Mouse (Mus musculus) heart, postnatal 0 days (tissue): ENCODE measurements around the gene Nek11. TPM values are rescaled to one million over a fixed set of nuclear protein-coding genes. Genes with fewer than 3 reads are reported as not detected.

Experiments
- ATAC-seq: fragments of 200-750 bp; cut with Nextera tagmentation; 2 replicates; pipeline ENCODE4 v1.8.0; 2017; ENCODE audit warnings: low read depth, moderate number of reproducible peaks, moderate library complexity; ENCODE audit not compliant: insufficient read depth
- DNase-seq: peaks from one replicate; pipeline ENCODE4 v3.0.0-alpha.2; 2016; ENCODE audit warnings: low spot score
- H3K27ac ChIP-seq: fragments of 300-500 bp; sonication (generic); 2 replicates; pipeline ENCODE4 v1.5.1; 2014; ENCODE audit warnings: low read depth, mild to moderate bottlenecking
- H3K27me3 ChIP-seq: fragments of 300-500 bp; sonication (generic); 2 replicates; pipeline ENCODE4 v1.6.1; 2014; ENCODE audit warnings: low read length, mixed read lengths; ENCODE audit not compliant: control insufficient read depth, insufficient read depth
- H3K36me3 ChIP-seq: fragments of 300-500 bp; sonication (generic); replicated peaks from 2 replicates; pipeline ENCODE4 v1.6.1; 2014; ENCODE audit warnings: low read length, mixed read lengths; ENCODE audit not compliant: control insufficient read depth, insufficient read depth
- H3K4me1 ChIP-seq: fragments of 300-500 bp; sonication (generic); 2 replicates; pipeline ENCODE4 v1.6.1; 2014; ENCODE audit warnings: antibody characterized with exemption; ENCODE audit not compliant: control insufficient read depth, insufficient read depth
- H3K4me2 ChIP-seq: fragments of 300-500 bp; sonication (generic); 2 replicates; pipeline ENCODE4 v1.6.1; 2014; ENCODE audit warnings: low read depth, mild to moderate bottlenecking, low read length, moderate library complexity
- H3K4me3 ChIP-seq: fragments of 300-500 bp; sonication (generic); 2 replicates; pipeline ENCODE4 v1.5.1; 2014; ENCODE audit warnings: low read depth, low read length
- H3K9ac ChIP-seq: fragments of 300-500 bp; sonication (generic); replicated peaks from 2 replicates; pipeline ENCODE4 v1.6.1; 2014; ENCODE audit warnings: low read depth, low read length, mixed read lengths
- H3K9me3 ChIP-seq: fragments of 300-500 bp; sonication (generic); replicated peaks from 2 replicates; pipeline ENCODE4 v1.6.1; 2016; ENCODE audit warnings: low read length; ENCODE audit not compliant: control insufficient read depth
- CTCF ChIP-seq: IDR thresholded peaks from 2 replicates; pipeline ENCODE4 v1.5.1; 2016; ENCODE audit warnings: antibody characterized with exemption, control low read depth, low read depth
- EP300 ChIP-seq: IDR thresholded peaks from 2 replicates; pipeline ENCODE4 v1.6.1; 2016; ENCODE audit warnings: antibody characterized with exemption, low read depth
- WGBS: fragments of 180-500 bp; shearing (Covaris S2); extraction: QIAGEN DNeasy Blood & Tissue Kit; methylation state at CpG from one replicate; pipeline ENCODE4 v1.1.7; 2014; 5-methylcytosine and 5-hydroxymethylcytosine counted together
- polyA plus RNA-seq: library from polyadenylated mRNA; unstranded; fragments of >200 nt; fragmentation: Nextera tagmentation; extraction: Ambion mirVana; gene quantifications from 2 replicates; pipeline ENCODE4 v1.2.1, GENCODE M21; 2015
- total RNA-seq: library from RNA; depleted of rRNA; stranded (reverse); fragments of >200 nt; gene quantifications from 2 replicates; pipeline ENCODE4 v1.2.3, GENCODE M21; 2014; ENCODE audit warnings: low replicate concordance

The Nek11 gene
- total and polyA plus RNA-seq, 2 experiments from 2014 or later: 0.11 TPM; not detected in 1

- H3K36me3 ChIP-seq: no peaks in the 10 kb centered on the region
- H3K27me3 ChIP-seq: no peaks in the 10 kb centered on the region
- DNase-seq (no peak), ATAC-seq (no peak)
- no peak overlapping the region for H3K4me2 ChIP-seq
- H3K9ac ChIP-seq: no peak overlapping the region
- no peak overlapping the region for H3K27ac ChIP-seq
- no peaks in the 10 kb centered on the region for H3K4me1 ChIP-seq
- WGBS: 55% methylated on average over 10 of the region's 10 CpGs
- no peaks in the 10 kb centered on the region for H3K9me3 ChIP-seq
- TF ChIP-seq CTCF (no peak), EP300 (no peak)
- H3K4me3 ChIP-seq: no peak overlapping the region
These were observed 137.7 kb downstream of the Nek11 start for GRCm38 (mm10) chr9:105257668-105258067.

- 95% methylated on average over 1 of the region's 1 CpGs for WGBS
- no peak for DNase-seq
- ATAC-seq: no peak
These were observed 141.2 kb downstream of the Nek11 start for GRCm38 (mm10) chr9:105254076-105254475.

DNA sequence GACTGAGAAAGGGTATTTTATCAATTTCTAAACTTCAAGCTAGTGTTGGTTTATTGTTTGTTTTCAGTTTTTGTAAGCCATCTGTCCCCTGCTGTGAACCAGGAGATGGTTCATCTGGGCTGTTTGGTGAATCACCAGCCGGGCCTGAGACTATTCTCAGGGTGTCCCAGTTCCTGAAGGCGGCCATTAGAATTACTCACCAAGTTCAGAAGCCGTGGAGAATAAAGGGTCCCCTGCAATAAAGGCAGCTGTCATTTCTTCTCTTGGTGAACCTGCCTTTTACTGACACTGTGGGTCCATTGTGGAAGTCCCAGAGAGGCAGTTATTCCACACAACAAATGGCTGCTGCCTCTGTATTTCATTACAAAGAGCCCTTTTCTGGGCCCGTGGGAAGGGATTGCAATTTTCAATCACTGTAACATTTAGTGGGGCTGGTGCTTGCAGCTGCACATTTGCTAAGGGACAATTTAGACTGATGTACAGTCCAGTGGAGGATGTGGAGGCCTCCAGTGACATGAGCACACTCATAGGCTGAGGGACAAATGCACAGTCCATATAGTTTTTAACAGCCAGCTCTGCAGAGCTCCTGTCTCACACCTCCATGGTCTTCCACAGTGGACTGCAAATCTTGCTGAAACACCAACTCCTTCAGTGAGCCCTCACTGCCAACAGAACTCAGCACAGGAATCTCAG is 142.8 kb downstream of the Nek11 start:
- Histone ChIP-seq H3K27me3 (no peaks in the 10 kb centered on the region), H3K9me3 (no peaks in the 10 kb centered on the region; the same call in 1 of the 2 replicates), H3K4me3 (no peak overlapping the region), H3K4me2 (no peak overlapping the region), H3K36me3 (no peaks in the 10 kb centered on the region), H3K9ac (no peak overlapping the region), H3K4me1 (no peaks in the 10 kb centered on the region), H3K27ac (no peak overlapping the region)
- no peak for TF ChIP-seq EP300
- TF ChIP-seq CTCF: no peak
- DNase-seq (no peak), ATAC-seq (no peak)
- 56% methylated on average over 4 of the region's 4 CpGs for WGBS

More at GRCm38 (mm10) chr9:105254076-105254475, 141.2 kb downstream of the Nek11 start:
- H3K4me3 ChIP-seq: no peak overlapping the region
- no peaks in the 10 kb centered on the region for H3K9me3 ChIP-seq
- H3K4me1 ChIP-seq: no peaks in the 10 kb centered on the region
- TF ChIP-seq CTCF (no peak), EP300 (no peak)
- no peak overlapping the region for H3K4me2 ChIP-seq
- no peak overlapping the region for H3K9ac ChIP-seq
- no peaks in the 10 kb centered on the region for H3K27me3 ChIP-seq
- no peaks in the 10 kb centered on the region for H3K36me3 ChIP-seq
- H3K27ac ChIP-seq: no peak overlapping the region

GRCm38 (mm10) chr9:105251256-105251655 is 144.1 kb downstream of the Nek11 start:
- H3K9ac ChIP-seq: no peak overlapping the region
- no peak for TF ChIP-seq CTCF
- no peak for TF ChIP-seq EP300
- DNase-seq: no peak
- H3K4me3 ChIP-seq: no peak overlapping the region
- H3K9me3 ChIP-seq: no peaks in the 10 kb centered on the region; the same call in 1 of the 2 replicates
- no peak overlapping the region for H3K27ac ChIP-seq
- no peaks in the 10 kb centered on the region for H3K36me3 ChIP-seq
- no peaks in the 10 kb centered on the region for H3K4me1 ChIP-seq
- H3K4me2 ChIP-seq: no peak overlapping the region
- no peak for ATAC-seq
- WGBS: 88% methylated on average over 4 of the region's 4 CpGs
- H3K27me3 ChIP-seq: no peaks in the 10 kb centered on the region

DNA sequence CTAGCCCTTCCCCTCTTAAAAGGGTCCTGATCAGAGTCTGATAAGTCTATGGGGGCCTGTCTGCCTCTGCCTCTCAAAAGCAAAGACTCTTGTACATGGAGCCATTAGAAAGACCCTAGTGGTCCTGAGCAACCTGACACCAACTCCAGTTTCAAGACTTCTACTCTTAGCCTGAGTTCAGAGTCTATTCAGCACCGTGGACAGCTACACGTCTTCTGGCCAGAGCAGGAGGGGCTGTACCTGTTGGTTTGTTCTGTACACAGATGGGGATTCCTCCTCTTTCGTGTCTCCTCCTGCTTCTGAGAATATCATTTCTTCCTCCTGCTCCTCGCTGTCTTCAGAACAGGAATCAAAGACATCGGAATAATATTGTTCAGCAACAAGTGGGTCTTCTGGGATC is 151.3 kb downstream of the Nek11 start:
- no peak for ATAC-seq
- WGBS: 24% methylated on average over 5 of the region's 5 CpGs

GRCm38 (mm10) chr9:105214434-105214833 is 180.9 kb downstream of the Nek11 start:
- Histone ChIP-seq H3K27ac (no peak overlapping the region), H3K4me3 (no peak overlapping the region), H3K4me2 (no peak overlapping the region), H3K9ac (no peak overlapping the region), H3K4me1 (no peaks in the 10 kb centered on the region), H3K27me3 (no peaks in the 10 kb centered on the region), H3K36me3 (no peaks in the 10 kb centered on the region), H3K9me3 (no peaks in the 10 kb centered on the region)
- no peak for DNase-seq
- 26% methylated on average over 4 of the region's 4 CpGs for WGBS
- TF ChIP-seq CTCF (no peak), EP300 (no peak)
- no peak for ATAC-seq

More for the DNA sequence above, 151.3 kb downstream of the Nek11 start:
- no peaks in the 10 kb centered on the region for H3K27me3 ChIP-seq
- no peak overlapping the region for H3K27ac ChIP-seq
- H3K9ac ChIP-seq: no peak overlapping the region
- H3K4me3 ChIP-seq: no peak overlapping the region
- no peak for DNase-seq
- H3K36me3 ChIP-seq: no peaks in the 10 kb centered on the region
- H3K4me1 ChIP-seq: no peaks in the 10 kb centered on the region
- no peaks in the 10 kb centered on the region; the same call in 1 of the 2 replicates for H3K9me3 ChIP-seq
- no peak for TF ChIP-seq EP300
- TF ChIP-seq CTCF: no peak
- no peak overlapping the region for H3K4me2 ChIP-seq
